7 mouse cellular contexts compared by ENCODE assay signal in genomic region chr16:74408566-74408965, GRCm38 (mm10). TPM values are rescaled to one million over a fixed set of nuclear protein-coding genes. Genes with fewer than 3 reads are reported as not detected.
DNase-seq lines count a peak whose midpoint lies in the region; ATAC-seq and TF ChIP-seq lines count a peak whose summit lies in the region.

No protein-coding gene starts in this region.

- no peaks in the 10 kb centered on the region for H3K36me3 ChIP-seq in liver, postnatal 0 days (replicated peaks; ENCODE audit: insufficient read depth, low read length)
- H3K36me3 ChIP-seq in forebrain, embryonic 12.5 days (replicated peaks), result no peaks in the 10 kb centered on the region
- no peaks in the 10 kb centered on the region for H3K36me3 ChIP-seq in intestine, embryonic 15.5 days

- no peaks in the 10 kb centered on the region for H3K9me3 ChIP-seq in liver, postnatal 0 days (ENCODE audit: low read length)
- H3K9me3 ChIP-seq in forebrain, embryonic 12.5 days, result no peaks in the 10 kb centered on the region
- H3K9me3 ChIP-seq in intestine, embryonic 15.5 days, result no peaks in the 10 kb centered on the region

- 45% methylated on average over 1 of the region's 1 CpGs for WGBS in liver, postnatal 0 days (ENCODE audit: insufficient replicate concordance)
- 73% methylated on average over 1 of the region's 1 CpGs for WGBS in forebrain, embryonic 12.5 days
- 26% methylated on average over 1 of the region's 1 CpGs for WGBS in intestine, embryonic 15.5 days

- H3K9ac ChIP-seq in liver, postnatal 0 days (replicated peaks), result no peak overlapping the region
- no peak overlapping the region for H3K9ac ChIP-seq in forebrain, embryonic 12.5 days
- H3K9ac ChIP-seq in intestine, embryonic 15.5 days, result no peak overlapping the region

- TF ChIP-seq EP300 in liver, postnatal 0 days (IDR thresholded peaks at IDR 0.05; ENCODE audit: low read depth), result no peak

- peak; percentile 9; the same call in 1 of the 2 replicates for TF ChIP-seq CTCF in liver, postnatal 0 days (IDR thresholded peaks at IDR 0.05; ENCODE audit: low read depth)

- no peak overlapping the region for H3K27ac ChIP-seq in liver, postnatal 0 days (ENCODE audit: low read depth)
- no peak overlapping the region for H3K27ac ChIP-seq in forebrain, embryonic 12.5 days
- no peak overlapping the region for H3K27ac ChIP-seq in intestine, embryonic 15.5 days

- no peak for DNase-seq in liver, postnatal 0 days
- DNase-seq in liver, result no peak
- DNase-seq in retina, embryonic 14.5 days (ENCODE audit: low spot score), result peak; percentile 48
- no peak for DNase-seq in urinary bladder, postnatal 36 days (ENCODE audit: low spot score in 2 of 2)

- peaks cover 9% of the 10 kb centered on the region; the same call in 1 of the 2 replicates for H3K4me1 ChIP-seq in liver, postnatal 0 days (ENCODE audit: insufficient read depth)
- H3K4me1 ChIP-seq in forebrain, embryonic 12.5 days, result peaks cover 11% of the 10 kb centered on the region; the same call in 1 of the 2 replicates
- H3K4me1 ChIP-seq in intestine, embryonic 15.5 days (replicated peaks), result no peaks in the 10 kb centered on the region

- no peak overlapping the region for H3K4me2 ChIP-seq in liver, postnatal 0 days (ENCODE audit: low read depth, low read length)
- H3K4me2 ChIP-seq in forebrain, embryonic 12.5 days, result peak overlapping the region; percentile 92
- peak overlapping the region; percentile 48 for H3K4me2 ChIP-seq in intestine, embryonic 15.5 days (replicated peaks)

- H3K27me3 ChIP-seq in liver, postnatal 0 days (ENCODE audit: insufficient read depth, low read length), result peaks cover 24% of the 10 kb centered on the region
- H3K27me3 ChIP-seq in forebrain, embryonic 12.5 days, result 0 out of 2 replicates have a peak, but pooled peaks cover 5% of the 10 kb centered on the region
- no peaks in the 10 kb centered on the region for H3K27me3 ChIP-seq in intestine, embryonic 15.5 days (replicated peaks)

- ATAC-seq in liver, postnatal 0 days, result no peak
- ATAC-seq in forebrain, embryonic 12.5 days (ENCODE audit: low FRiP score), result no peak
- no peak for ATAC-seq in intestine, embryonic 15.5 days
- ATAC-seq in frontal cortex, adult (ENCODE audit: low TSS enrichment), result no peak

- H3K4me3 ChIP-seq in liver, postnatal 0 days (ENCODE audit: low read depth, low read length), result no peak overlapping the region
- H3K4me3 ChIP-seq in forebrain, embryonic 12.5 days (replicated peaks), result peak overlapping the region; percentile 65
- H3K4me3 ChIP-seq in intestine, embryonic 15.5 days (replicated peaks), result no peak overlapping the region

RNA-seq across cellular contexts. Expression of gene Robo2, which starts 3.1 kb away (rescaled TPM):
- polyA plus RNA-seq in liver, postnatal 0 days (2015; fragmentation: Nextera tagmentation; extraction: Ambion mirVana), result 1.1 and 1.6 TPM in 2 replicates
- 60.4 and 65.3 TPM in 2 replicates for polyA plus RNA-seq in forebrain, embryonic 12.5 days (2016; fragmentation: Nextera tagmentation; extraction: Ambion mirVana)
- 19.0 and 21.1 TPM in 2 replicates for polyA plus RNA-seq in intestine, embryonic 15.5 days (2015; fragmentation: Nextera tagmentation; extraction: Ambion mirVana)
